Mouse (Mus musculus): ENCODE measurements around the gene Sgsm1.
"Not testable (repeated sequence)": the region's sequence is repeated elsewhere in the genome, so short reads cannot be mapped to it uniquely, and the experiment has no call there.

Sgsm1 gene

GRCm38 (mm10) chr5:113310377-113311003 lies at the start of gene Sgsm1:
Gene Sgsm1, minus strand, starts transcription at chr5:113310786.
- peak in 1 of 2 experiments; percentile 4 for DNase-seq (ENCODE audit: low spot score in 2 of 2)

- DNase-seq (ENCODE audit: low spot score in 2 of 2): no peak
These were observed 48.2 kb upstream of the Sgsm1 start for GRCm38 (mm10) chr5:113358833-113359232.

- no peak for DNase-seq (ENCODE audit: low spot score in 2 of 2)
These were observed 47.1 kb upstream of the Sgsm1 start for GRCm38 (mm10) chr5:113357656-113358055.

- no peak for DNase-seq (ENCODE audit: low spot score in 2 of 2)
These were observed 46.6 kb upstream of the Sgsm1 start, which contains the start of gene Aym1 for GRCm38 (mm10) chr5:113357186-113357585. Gene Aym1, plus strand, starts transcription at chr5:113357294.

- DNase-seq (ENCODE audit: low spot score in 2 of 2): no peak
These were observed 43.7 kb upstream of the Sgsm1 start for GRCm38 (mm10) chr5:113354311-113354710.

GRCm38 (mm10) chr5:113352636-113353035 lies 42.0 kb upstream of the Sgsm1 start:
- DNase-seq (ENCODE audit: low spot score in 2 of 2): no peak

GRCm38 (mm10) chr5:113351768-113352167 lies 41.2 kb upstream of the Sgsm1 start:
- DNase-seq (ENCODE audit: low spot score in 2 of 2): no peak

GRCm38 (mm10) chr5:113349810-113350209 lies 39.2 kb upstream of the Sgsm1 start:
- DNase-seq (ENCODE audit: low spot score in 2 of 2): no peak

- no peak for DNase-seq (ENCODE audit: low spot score in 2 of 2)
These were observed 38.6 kb upstream of the Sgsm1 start for GRCm38 (mm10) chr5:113349226-113349625.

- DNase-seq (ENCODE audit: low spot score in 2 of 2): no peak
These were observed 38.0 kb upstream of the Sgsm1 start for GRCm38 (mm10) chr5:113348597-113348996.

GRCm38 (mm10) chr5:113347593-113347992 lies 37.0 kb upstream of the Sgsm1 start:
- no peak for DNase-seq (ENCODE audit: low spot score in 2 of 2)

- not testable (repeated sequence) for DNase-seq (ENCODE audit: low spot score in 2 of 2)
These were observed 36.1 kb upstream of the Sgsm1 start for GRCm38 (mm10) chr5:113346651-113347050.

- no peak for DNase-seq (ENCODE audit: low spot score in 2 of 2)
These were observed 35.2 kb upstream of the Sgsm1 start for GRCm38 (mm10) chr5:113345781-113346180.

GRCm38 (mm10) chr5:113344635-113345386 lies 34.2 kb upstream of the Sgsm1 start:
- no peak for DNase-seq (ENCODE audit: low spot score in 2 of 2)

GRCm38 (mm10) chr5:113336281-113336680 lies 25.7 kb upstream of the Sgsm1 start:
- no peak for DNase-seq (ENCODE audit: low spot score in 2 of 2)

GRCm38 (mm10) chr5:113335732-113336131 lies 25.1 kb upstream of the Sgsm1 start:
- DNase-seq (ENCODE audit: low spot score in 2 of 2): no peak

GRCm38 (mm10) chr5:113334621-113335530 lies 24.3 kb upstream of the Sgsm1 start:
- no peak for DNase-seq (ENCODE audit: low spot score in 2 of 2)

- DNase-seq (ENCODE audit: low spot score in 2 of 2): no peak
These were observed 22.3 kb upstream of the Sgsm1 start for GRCm38 (mm10) chr5:113332899-113333298.

GRCm38 (mm10) chr5:113332239-113332638 lies 21.7 kb upstream of the Sgsm1 start:
- DNase-seq (ENCODE audit: low spot score in 2 of 2): no peak

- DNase-seq (ENCODE audit: low spot score in 2 of 2): no peak
These were observed 19.6 kb upstream of the Sgsm1 start for GRCm38 (mm10) chr5:113330202-113330601.

- DNase-seq (ENCODE audit: low spot score in 2 of 2): no peak
These were observed 18.9 kb upstream of the Sgsm1 start for GRCm38 (mm10) chr5:113329463-113329862.

All from spleen, postnatal 36 days (tissue).